ENCODE assay signal across 12 mouse cellular contexts in genomic region chr7:114169996-114170395, GRCm38 (mm10). TPM values are rescaled to one million over a fixed set of nuclear protein-coding genes. Genes with fewer than 3 reads are reported as not detected.
DNase-seq lines count a peak whose midpoint lies in the region; ATAC-seq lines count a peak whose summit lies in the region.
"Had no signal": no experiment of that assay in that cellular context is flagged by ENCODE, and none has a peak within 500 bp of the region (broad histone marks: within the 10 kb centered on the region; RNA-seq: fewer than 3 reads in every experiment).

No protein-coding gene starts in this region.

- H3K9ac ChIP-seq in heart, embryonic 15.5 days = no peak overlapping the region
- H3K9ac ChIP-seq in lung, embryonic 16.5 days (ENCODE audit: low read length) = no peak overlapping the region
- H3K9ac ChIP-seq: forebrain, embryonic 13.5 days had no signal

- peak; percentile 56 for ATAC-seq in heart, embryonic 15.5 days (replicated peaks; ENCODE audit: insufficient number of reproducible peaks, insufficient read depth, low FRiP score, low read depth)
- peak; percentile 75 for ATAC-seq in lung, embryonic 16.5 days (ENCODE audit: low read depth)
- no peak for ATAC-seq in granulocyte monocyte progenitor cell, adult 5-6 weeks (replicated peaks; ENCODE audit: poor library complexity, severe bottlenecking)
- ATAC-seq: forebrain, embryonic 13.5 days; intestine, embryonic 16.5 days had no signal

- peak overlapping the region; percentile 36 for H3K27ac ChIP-seq in heart, embryonic 15.5 days
- no peak overlapping the region for H3K27ac ChIP-seq in lung, embryonic 16.5 days (ENCODE audit: low read length)
- H3K27ac ChIP-seq in embryonic facial prominence, embryonic 10.5 days (replicated peaks) = no peak overlapping the region
- H3K27ac ChIP-seq: forebrain, embryonic 13.5 days had no signal

- 49% methylated on average over 4 of the region's 4 CpGs for WGBS in heart, embryonic 15.5 days
- 57% methylated on average over 4 of the region's 4 CpGs for WGBS in lung, embryonic 16.5 days
- WGBS in embryonic facial prominence, embryonic 10.5 days = 92% methylated on average over 4 of the region's 4 CpGs

- no peaks in the 10 kb centered on the region for H3K27me3 ChIP-seq in heart, embryonic 15.5 days
- no peaks in the 10 kb centered on the region for H3K27me3 ChIP-seq in lung, embryonic 16.5 days (ENCODE audit: control insufficient read depth, insufficient read depth, low read depth, low read length)
- H3K27me3 ChIP-seq in embryonic facial prominence, embryonic 10.5 days (replicated peaks; ENCODE audit: low read depth, poor library complexity, severe bottlenecking) = no peaks in the 10 kb centered on the region
- H3K27me3 ChIP-seq: forebrain, embryonic 13.5 days had no signal

- DNase-seq in adrenal gland, postnatal 14 days = peak; percentile 31
- no peak for DNase-seq in adrenal gland, adult 18-20 months (ENCODE audit: low spot score in 2 of 2)
- DNase-seq in gastrocnemius, postnatal 10 days = peak; percentile 13
- DNase-seq in ovary, postnatal 10 days (ENCODE audit: low spot score) = no peak
- DNase-seq in embryonic facial prominence, embryonic 10.5 days (ENCODE audit: low spot score) = no peak
- DNase-seq: cerebellum, adult 9-11 months; spleen, adult 18-20 months had no signal

- no peak overlapping the region for H3K4me3 ChIP-seq in heart, embryonic 15.5 days
- no peak overlapping the region for H3K4me3 ChIP-seq in lung, embryonic 16.5 days (ENCODE audit: low read length)
- H3K4me3 ChIP-seq in embryonic facial prominence, embryonic 10.5 days = no peak overlapping the region
- H3K4me3 ChIP-seq: forebrain, embryonic 13.5 days had no signal

- peaks cover 29% of the 10 kb centered on the region for H3K4me1 ChIP-seq in heart, embryonic 15.5 days (replicated peaks)
- H3K4me1 ChIP-seq in lung, embryonic 16.5 days (replicated peaks; ENCODE audit: control insufficient read depth, insufficient read depth, low read length) = peaks cover 16% of the 10 kb centered on the region
- peaks cover 9% of the 10 kb centered on the region for H3K4me1 ChIP-seq in embryonic facial prominence, embryonic 10.5 days
- H3K4me1 ChIP-seq: forebrain, embryonic 13.5 days had no signal

- no peaks in the 10 kb centered on the region for H3K9me3 ChIP-seq in heart, embryonic 15.5 days (replicated peaks)
- H3K9me3 ChIP-seq in lung, embryonic 16.5 days (ENCODE audit: control insufficient read depth, low read length) = no peaks in the 10 kb centered on the region
- no peaks in the 10 kb centered on the region for H3K9me3 ChIP-seq in embryonic facial prominence, embryonic 10.5 days
- H3K9me3 ChIP-seq: forebrain, embryonic 13.5 days had no signal

- no peaks in the 10 kb centered on the region for H3K36me3 ChIP-seq in heart, embryonic 15.5 days
- H3K36me3 ChIP-seq in lung, embryonic 16.5 days (ENCODE audit: control insufficient read depth, insufficient read depth, low read length) = no peaks in the 10 kb centered on the region
- no peaks in the 10 kb centered on the region for H3K36me3 ChIP-seq in embryonic facial prominence, embryonic 10.5 days (replicated peaks)

- no peak overlapping the region for H3K4me2 ChIP-seq in heart, embryonic 15.5 days
- no peak overlapping the region for H3K4me2 ChIP-seq in lung, embryonic 16.5 days (ENCODE audit: low read depth, low read length)
- H3K4me2 ChIP-seq: forebrain, embryonic 13.5 days had no signal

RNA-seq across cellular contexts. Expression of gene Rras2, which starts 52.4 kb away (rescaled TPM):
- total RNA-seq in adrenal gland, postnatal 14 days (2021) = 36.1 and 44.4 TPM in 2 replicates
- total RNA-seq in adrenal gland, adult 18-20 months (2021) = 10 to 100 TPM; 30.5 to 53.7 TPM
- 10 to 100 TPM; 23.6 to 25.1 TPM for total RNA-seq in gastrocnemius, postnatal 10 days (2021)
- polyA plus RNA-seq in heart, embryonic 15.5 days (2015; fragmentation: Nextera tagmentation; extraction: Ambion mirVana) = 44.1 and 44.6 TPM in 2 replicates
- 40.1 and 45.1 TPM in 2 replicates for polyA plus RNA-seq in lung, embryonic 16.5 days (2015; fragmentation: Nextera tagmentation; extraction: Ambion mirVana)
- 26.1 and 26.9 TPM in 2 replicates for polyA plus RNA-seq in embryonic facial prominence, embryonic 10.5 days (2016; fragmentation: Nextera tagmentation; extraction: Ambion mirVana)
- 0.97 and 3.5 TPM in 2 replicates for total RNA-seq in granulocyte monocyte progenitor cell, adult 5-6 weeks (2014; fragmentation: Nextera tagmentation)
- 1.1 and 1.6 TPM in 2 replicates for total RNA-seq in granulocyte monocyte progenitor cell, adult 5-6 weeks (2017)

Comparison
In these comparisons a context has a peak if more than half of its experiments do, and no peak if none do; other contexts are left out.
1. DNase-seq: peak in adrenal gland, postnatal 14 days (single experiment) and gastrocnemius, postnatal 10 days (single experiment); none in adrenal gland, adult 18-20 months (0 of 2), ovary, postnatal 10 days (single experiment) and embryonic facial prominence, embryonic 10.5 days (single experiment).